Mouse (Mus musculus) thymus, postnatal 0 days (tissue): Measurements from ENCODE around the gene Nsrp1. TPM values are rescaled to one million over a fixed set of nuclear protein-coding genes. Genes with fewer than 3 reads are reported as not detected.
A peak's percentile ranks its signal among the peaks of the same experiment; 100 is the strongest.

Source experiments
- microRNA counts: library from miRNA; unstranded; fragments of <30 nt; microRNA quantifications from one replicate; lab custom pipeline; 2015
- microRNA-seq: library from miRNA; unstranded; fragments of <30 nt; microRNA quantifications from one replicate; pipeline ENCODE4, GENCODE M21; 2016; ENCODE audit warnings: borderline number of aligned reads
- polyA plus RNA-seq: library from polyadenylated mRNA; unstranded; fragments of >200 nt; fragmentation: Nextera tagmentation; extraction: Ambion mirVana; gene quantifications from 2 replicates; pipeline ENCODE4 v1.2.1, GENCODE M21; 2015

Gene Nsrp1
- polyA plus RNA-seq, 1 experiment from 2014 or later = 90.7 TPM

MicroRNAs within 50 kb of the gene (microRNA counts, 519-probe panel; counts per million panel counts)
- 5,731 counts per million, percentile 88 among the panel's probes with 10 or more counts for microRNA mmu-miR-423-3p (lab: Ali Mortazavi, UCI)
- 4,785 counts per million, percentile 82 among the panel's probes with 10 or more counts for microRNA mmu-miR-423-5p (lab: Ali Mortazavi, UCI)

Small RNA genes within 50 kb of the gene (microRNA-seq; reads per million reads assigned to microRNA genes)
- gene Mir423 = 5,968 reads per million, percentile 88 among the genes with 10 or more reads in this experiment

Other genes starting within 250 kb of the Nsrp1 start
- 3.2 and 3.3 TPM in 2 replicates for gene Cpd, start 231.4 kb downstream of the Nsrp1 start, polyA plus RNA-seq
- 1.3 and 1.8 TPM in 2 replicates for gene Tmigd1, start 176.3 kb downstream of the Nsrp1 start, polyA plus RNA-seq
- gene Blmh, start 153.6 kb downstream of the Nsrp1 start, polyA plus RNA-seq = 106 and 114 TPM in 2 replicates
- 0.66 and 1.1 TPM in 2 replicates for gene Slc6a4, start 79.8 kb downstream of the Nsrp1 start, polyA plus RNA-seq
- gene Efcab5, start 110.5 kb upstream of the Nsrp1 start, polyA plus RNA-seq = 0.37 and 0.96 TPM in 2 replicates
- gene Ssh2, start 137.9 kb upstream of the Nsrp1 start, polyA plus RNA-seq = 12.1 and 14.7 TPM in 2 replicates